Mouse (Mus musculus): Measurements from ENCODE around the gene Ptk6. TPM values are rescaled to one million over a fixed set of nuclear protein-coding genes. Genes with fewer than 3 reads are reported as not detected.
A peak's percentile ranks its signal among the peaks of the same experiment; 100 is the strongest.

Gene Ptk6
- polyA plus RNA-seq, 1 experiment from 2014 or later: not detected

- Histone ChIP-seq H3K9me3 (ENCODE audit: control insufficient read depth, low read length) (no peaks in the 10 kb centered on the region), H3K27ac (ENCODE audit: low read depth, low read length) (no peak overlapping the region), H3K4me1 (ENCODE audit: control insufficient read depth, insufficient read depth, low read length) (no peaks in the 10 kb centered on the region), H3K27me3 (ENCODE audit: control insufficient read depth, insufficient read depth, low read length) (no peaks in the 10 kb centered on the region), H3K36me3 (ENCODE audit: control insufficient read depth, insufficient read depth, low read length) (no peaks in the 10 kb centered on the region), H3K4me2 (ENCODE audit: low read depth) (no peak overlapping the region), H3K4me3 (ENCODE audit: low read depth, low read length) (no peak overlapping the region), H3K9ac (ENCODE audit: low read length) (no peak overlapping the region)
- ATAC-seq (ENCODE audit: insufficient read depth, low FRiP score, low TSS enrichment) (no peak), DNase-seq (ENCODE audit: low spot score) (no peak)
- 78% methylated on average over 1 of the region's 1 CpGs for WGBS
These were observed 25.7 kb upstream of the Ptk6 start for GRCm38 (mm10) chr2:181228335-181228734.

GRCm38 (mm10) chr2:181227122-181227521 lies 24.5 kb upstream of the Ptk6 start:
- no peak for ATAC-seq (ENCODE audit: insufficient read depth, low FRiP score, low TSS enrichment)
- Histone ChIP-seq H3K9me3 (ENCODE audit: control insufficient read depth, low read length) (no peaks in the 10 kb centered on the region), H3K4me1 (ENCODE audit: control insufficient read depth, insufficient read depth, low read length) (no peaks in the 10 kb centered on the region), H3K27ac (ENCODE audit: low read depth, low read length) (no peak overlapping the region), H3K9ac (ENCODE audit: low read length) (no peak overlapping the region), H3K4me3 (ENCODE audit: low read depth, low read length) (no peak overlapping the region), H3K27me3 (ENCODE audit: control insufficient read depth, insufficient read depth, low read length) (no peaks in the 10 kb centered on the region), H3K36me3 (ENCODE audit: control insufficient read depth, insufficient read depth, low read length) (no peaks in the 10 kb centered on the region), H3K4me2 (ENCODE audit: low read depth) (no peak overlapping the region)
- WGBS: 89% methylated on average over 3 of the region's 3 CpGs
- DNase-seq (ENCODE audit: low spot score): no peak

- Histone ChIP-seq H3K9ac (ENCODE audit: low read length) (no peak overlapping the region), H3K36me3 (ENCODE audit: control insufficient read depth, insufficient read depth, low read length) (no peaks in the 10 kb centered on the region), H3K4me3 (ENCODE audit: low read depth, low read length) (no peak overlapping the region), H3K4me1 (ENCODE audit: control insufficient read depth, insufficient read depth, low read length) (peaks cover 4% of the 10 kb centered on the region; the same call in 1 of the 2 replicates), H3K27me3 (ENCODE audit: control insufficient read depth, insufficient read depth, low read length) (no peaks in the 10 kb centered on the region), H3K27ac (ENCODE audit: low read depth, low read length) (no peak overlapping the region), H3K9me3 (ENCODE audit: control insufficient read depth, low read length) (no peaks in the 10 kb centered on the region), H3K4me2 (ENCODE audit: low read depth) (no peak overlapping the region)
- 93% methylated on average over 2 of the region's 2 CpGs for WGBS
- DNase-seq (ENCODE audit: low spot score) (no peak), ATAC-seq (ENCODE audit: insufficient read depth, low FRiP score, low TSS enrichment) (no peak)
These were observed 22.4 kb upstream of the Ptk6 start for GRCm38 (mm10) chr2:181224994-181225393.

- no peak overlapping the region for H3K27ac ChIP-seq (ENCODE audit: low read depth, low read length)
- WGBS: 54% methylated on average over 2 of the region's 2 CpGs
These were observed 17.8 kb upstream of the Ptk6 start for GRCm38 (mm10) chr2:181220361-181220760.

GRCm38 (mm10) chr2:181219538-181220216 lies 17.1 kb upstream of the Ptk6 start, which contains the start of gene Fndc11:
TSS of gene Fndc11 (plus strand) at chr2:181220013.
- DNase-seq (ENCODE audit: low spot score) (peak; percentile 71), ATAC-seq (ENCODE audit: insufficient read depth, low FRiP score, low TSS enrichment) (0 out of 2 replicates have a peak, but pooled peaks have one; percentile 48)
- Histone ChIP-seq H3K9ac (ENCODE audit: low read length) (peak within 1 kb of the TSS; percentile 32), H3K36me3 (ENCODE audit: control insufficient read depth, insufficient read depth, low read length) (no peaks in the 10 kb centered on the region), H3K27me3 (ENCODE audit: control insufficient read depth, insufficient read depth, low read length) (no peaks in the 10 kb centered on the region), H3K4me2 (ENCODE audit: low read depth) (peak within 1 kb of the TSS; percentile 49), H3K4me1 (ENCODE audit: control insufficient read depth, insufficient read depth, low read length) (peaks cover 10% of the 10 kb centered on the region; the same call in 1 of the 2 replicates), H3K27ac (ENCODE audit: low read depth, low read length) (0 out of 2 replicates have a peak within 1 kb of the TSS, but pooled peaks have one; percentile 8), H3K4me3 (ENCODE audit: low read depth, low read length) (peak within 1 kb of the TSS; percentile 23), H3K9me3 (ENCODE audit: control insufficient read depth, low read length) (no peaks in the 10 kb centered on the region)
- 3% methylated on average over 25 of the region's 25 CpGs for WGBS

More at GRCm38 (mm10) chr2:181220361-181220760, 17.8 kb upstream of the Ptk6 start:
- no peak for ATAC-seq (ENCODE audit: insufficient read depth, low FRiP score, low TSS enrichment)
- no peaks in the 10 kb centered on the region for H3K9me3 ChIP-seq (ENCODE audit: control insufficient read depth, low read length)
- no peak for DNase-seq (ENCODE audit: low spot score)
- no peak overlapping the region for H3K9ac ChIP-seq (ENCODE audit: low read length)
- H3K4me1 ChIP-seq (ENCODE audit: control insufficient read depth, insufficient read depth, low read length): peaks cover 10% of the 10 kb centered on the region; the same call in 1 of the 2 replicates
- H3K4me2 ChIP-seq (ENCODE audit: low read depth): peak overlapping the region; percentile 49
- no peaks in the 10 kb centered on the region for H3K27me3 ChIP-seq (ENCODE audit: control insufficient read depth, insufficient read depth, low read length)
- H3K4me3 ChIP-seq (ENCODE audit: low read depth, low read length): no peak overlapping the region
- H3K36me3 ChIP-seq (ENCODE audit: control insufficient read depth, insufficient read depth, low read length): no peaks in the 10 kb centered on the region

GRCm38 (mm10) chr2:181218881-181219485 lies 16.4 kb upstream of the Ptk6 start:
- Histone ChIP-seq H3K4me1 (ENCODE audit: control insufficient read depth, insufficient read depth, low read length) (peaks cover 10% of the 10 kb centered on the region; the same call in 1 of the 2 replicates), H3K4me3 (ENCODE audit: low read depth, low read length) (no peak overlapping the region), H3K9ac (ENCODE audit: low read length) (no peak overlapping the region), H3K9me3 (ENCODE audit: control insufficient read depth, low read length) (no peaks in the 10 kb centered on the region), H3K27ac (ENCODE audit: low read depth, low read length) (no peak overlapping the region), H3K27me3 (ENCODE audit: control insufficient read depth, insufficient read depth, low read length) (peaks cover 2% of the 10 kb centered on the region; the same call in 1 of the 2 replicates), H3K36me3 (ENCODE audit: control insufficient read depth, insufficient read depth, low read length) (no peaks in the 10 kb centered on the region), H3K4me2 (ENCODE audit: low read depth) (peak overlapping the region; percentile 49; the same call in 1 of the 2 replicates)
- WGBS: 61% methylated on average over 5 of the region's 5 CpGs
- no peak for ATAC-seq (ENCODE audit: insufficient read depth, low FRiP score, low TSS enrichment)
- DNase-seq (ENCODE audit: low spot score): no peak

- ATAC-seq (ENCODE audit: insufficient read depth, low FRiP score, low TSS enrichment) (no peak), DNase-seq (ENCODE audit: low spot score) (no peak)
- Histone ChIP-seq H3K4me2 (ENCODE audit: low read depth) (no peak overlapping the region), H3K4me1 (ENCODE audit: control insufficient read depth, insufficient read depth, low read length) (peaks cover 21% of the 10 kb centered on the region), H3K36me3 (ENCODE audit: control insufficient read depth, insufficient read depth, low read length) (no peaks in the 10 kb centered on the region), H3K4me3 (ENCODE audit: low read depth, low read length) (no peak overlapping the region), H3K9me3 (ENCODE audit: control insufficient read depth, low read length) (no peaks in the 10 kb centered on the region), H3K9ac (ENCODE audit: low read length) (no peak overlapping the region), H3K27me3 (ENCODE audit: control insufficient read depth, insufficient read depth, low read length) (peaks cover 31% of the 10 kb centered on the region), H3K27ac (ENCODE audit: low read depth, low read length) (no peak overlapping the region)
- 95% methylated on average over 6 of the region's 6 CpGs for WGBS
These were observed 13.4 kb upstream of the Ptk6 start for GRCm38 (mm10) chr2:181216037-181216436.

- no peak within 1 kb of the TSS for H3K27ac ChIP-seq (ENCODE audit: low read depth, low read length)
- under 1% methylated on average over 17 of the region's 17 CpGs for WGBS
- no peaks in the 10 kb centered on the region for H3K9me3 ChIP-seq (ENCODE audit: control insufficient read depth, low read length)
- no peaks in the 10 kb centered on the region for H3K36me3 ChIP-seq (ENCODE audit: control insufficient read depth, insufficient read depth, low read length)
- peak within 1 kb of the TSS; percentile 43 for H3K4me2 ChIP-seq (ENCODE audit: low read depth)
- peak within 1 kb of the TSS; percentile 23 for H3K4me3 ChIP-seq (ENCODE audit: low read depth, low read length)
- H3K27me3 ChIP-seq (ENCODE audit: control insufficient read depth, insufficient read depth, low read length): peaks cover 31% of the 10 kb centered on the region
- peak within 1 kb of the TSS; percentile 31 for H3K9ac ChIP-seq (ENCODE audit: low read length)
- ATAC-seq (ENCODE audit: insufficient read depth, low FRiP score, low TSS enrichment) (no peak), DNase-seq (ENCODE audit: low spot score) (no peak)
- peaks cover 11% of the 10 kb centered on the region for H3K4me1 ChIP-seq (ENCODE audit: control insufficient read depth, insufficient read depth, low read length)
These were observed 10.4 kb upstream of the Ptk6 start, which contains the start of gene Srms for GRCm38 (mm10) chr2:181213021-181213445. TSS of gene Srms (minus strand) at chr2:181213185.

Measured in neural tube, embryonic 11.5 days (tissue).